Mouse (Mus musculus) embryonic fibroblast, embryonic 13.5 days (primary cell): ENCODE data around the gene Cdc37. TPM values are rescaled to one million over a fixed set of nuclear protein-coding genes. Genes with fewer than 3 reads are reported as not detected.

Experiments
- H3K27ac ChIP-seq: 2 replicates; pipeline ENCODE4 v1.5.1; 2012; ENCODE audit warnings: low read length, control low read depth, inconsistent platforms; ENCODE audit not compliant: insufficient read depth
- H3K4me1 ChIP-seq: 2 replicates; pipeline ENCODE4 v1.6.1; 2011; ENCODE audit warnings: low read length; ENCODE audit not compliant: control insufficient read depth, insufficient read depth
- H3K4me3 ChIP-seq: 2 replicates; pipeline ENCODE4 v1.5.1; 2011; ENCODE audit warnings: mild to moderate bottlenecking, control low read depth, low read length; ENCODE audit not compliant: insufficient read depth
- CTCF ChIP-seq: IDR thresholded peaks from 2 replicates; pipeline ENCODE4 v1.5.1; 2011; ENCODE audit warnings: mild to moderate bottlenecking, control low read depth, low read length, moderate library complexity, borderline replicate concordance; ENCODE audit not compliant: insufficient read depth
- POLR2A ChIP-seq: IDR thresholded peaks from 2 replicates; pipeline ENCODE4 v1.6.1; 2011; ENCODE audit warnings: low read depth, mild to moderate bottlenecking, control low read depth, low read length, moderate library complexity
- polyA plus RNA-seq: library from polyadenylated mRNA; stranded (reverse); fragments of >200 nt; gene quantifications from 2 replicates; pipeline ENCODE4 v1.2.4, GENCODE M21; 2011; ENCODE audit warnings: low read depth; ENCODE audit not compliant: missing spikeins, insufficient read length

The Cdc37 gene
- polyA plus RNA-seq, 1 experiment = 142 TPM

GRCm38 (mm10) chr9:21168161-21169123 lies 18.7 kb upstream of the Cdc37 start:
- H3K4me1 ChIP-seq = peaks cover 5% of the 10 kb centered on the region; the same call in 1 of the 2 replicates
- TF ChIP-seq CTCF (peak; percentile 79), POLR2A (peak; percentile 59)
- H3K4me3 ChIP-seq = peak overlapping the region; percentile 17
- H3K27ac ChIP-seq = peak overlapping the region; percentile 89

GRCm38 (mm10) chr9:21167140-21168097 lies 17.6 kb upstream of the Cdc37 start:
- TF ChIP-seq POLR2A (peak; percentile 1; the same call in 1 of the 2 replicates), CTCF (no peak)
- Histone ChIP-seq H3K4me3 (peak overlapping the region; percentile 56), H3K27ac (peak overlapping the region; percentile 89), H3K4me1 (peaks cover 5% of the 10 kb centered on the region; the same call in 1 of the 2 replicates)

DNA sequence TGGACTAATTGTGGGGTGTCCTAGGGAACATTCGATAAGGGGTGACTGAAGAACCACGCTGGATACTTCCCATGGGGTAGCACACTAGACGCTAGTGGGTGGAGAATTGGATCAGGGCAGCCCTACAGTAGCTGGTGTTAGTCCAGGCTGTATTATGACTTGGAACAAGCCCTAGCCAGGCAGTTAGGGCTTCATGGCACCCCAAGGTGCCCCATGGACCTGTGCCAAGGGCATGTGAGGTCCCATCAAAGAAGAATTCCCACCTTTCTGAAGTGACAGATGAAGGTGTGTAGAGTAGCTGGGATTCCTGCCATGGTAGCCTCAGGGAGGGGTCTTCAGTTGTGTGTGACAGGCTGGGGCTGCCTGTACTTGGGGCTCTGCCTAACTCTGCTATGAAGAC lies 16.7 kb upstream of the Cdc37 start:
- TF ChIP-seq CTCF (no peak), POLR2A (0 out of 2 replicates have a peak, but pooled peaks have one; percentile 6)
- peaks cover 5% of the 10 kb centered on the region; the same call in 1 of the 2 replicates for H3K4me1 ChIP-seq
- peak overlapping the region; percentile 89; the same call in 1 of the 2 replicates for H3K27ac ChIP-seq
- H3K4me3 ChIP-seq = peak overlapping the region; percentile 56

DNA sequence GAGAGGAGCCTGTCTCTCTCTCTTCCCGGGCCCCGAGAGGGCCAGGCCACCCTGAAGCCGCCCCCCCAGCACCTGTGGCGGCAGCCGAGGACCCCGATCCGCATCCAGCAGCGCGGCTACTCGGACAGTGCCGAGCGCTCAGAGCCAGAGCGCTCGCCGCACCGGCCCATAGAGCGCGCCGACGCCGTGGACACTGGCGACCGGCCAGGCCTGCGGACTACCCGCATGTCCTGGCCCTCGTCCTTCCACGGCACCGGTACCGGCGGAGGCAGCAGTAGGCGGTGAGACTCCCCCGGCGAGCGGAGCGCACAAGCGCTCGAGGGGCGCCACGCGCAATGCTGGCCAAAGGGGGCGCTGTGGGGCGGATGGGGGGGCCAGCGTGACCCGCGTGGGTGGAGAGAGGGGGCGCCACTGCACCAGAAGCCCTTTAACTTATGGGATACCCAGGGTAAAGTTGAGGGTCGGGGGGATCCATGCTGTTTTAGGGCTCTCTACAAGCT lies 16.2 kb upstream of the Cdc37 start:
- Histone ChIP-seq H3K4me3 (peak overlapping the region; percentile 56), H3K27ac (peak overlapping the region; percentile 89), H3K4me1 (peaks cover 5% of the 10 kb centered on the region; the same call in 1 of the 2 replicates)
- TF ChIP-seq POLR2A (0 out of 2 replicates have a peak, but pooled peaks have one; percentile 25), CTCF (peak; percentile 37)

GRCm38 (mm10) chr9:21165041-21165951 lies 15.5 kb upstream of the Cdc37 start, which contains the start of gene Pde4a:
Pde4a (plus strand) TSS chr9:21165714.
- peaks cover 5% of the 10 kb centered on the region; the same call in 1 of the 2 replicates for H3K4me1 ChIP-seq
- TF ChIP-seq CTCF (no peak), POLR2A (peak; percentile 58; the same call in 1 of the 2 replicates)
- H3K27ac ChIP-seq = peak within 1 kb of the TSS; percentile 89
- peak within 1 kb of the TSS; percentile 56 for H3K4me3 ChIP-seq

- Histone ChIP-seq H3K4me3 (peak overlapping the region; percentile 16; the same call in 1 of the 2 replicates), H3K27ac (peak overlapping the region; percentile 3; the same call in 1 of the 2 replicates), H3K4me1 (peaks cover 5% of the 10 kb centered on the region; the same call in 1 of the 2 replicates)
- TF ChIP-seq POLR2A (peak; percentile 46; the same call in 1 of the 2 replicates), CTCF (no peak)
Measured at GRCm38 (mm10) chr9:21164072-21164471, 14.3 kb upstream of the Cdc37 start.

DNA sequence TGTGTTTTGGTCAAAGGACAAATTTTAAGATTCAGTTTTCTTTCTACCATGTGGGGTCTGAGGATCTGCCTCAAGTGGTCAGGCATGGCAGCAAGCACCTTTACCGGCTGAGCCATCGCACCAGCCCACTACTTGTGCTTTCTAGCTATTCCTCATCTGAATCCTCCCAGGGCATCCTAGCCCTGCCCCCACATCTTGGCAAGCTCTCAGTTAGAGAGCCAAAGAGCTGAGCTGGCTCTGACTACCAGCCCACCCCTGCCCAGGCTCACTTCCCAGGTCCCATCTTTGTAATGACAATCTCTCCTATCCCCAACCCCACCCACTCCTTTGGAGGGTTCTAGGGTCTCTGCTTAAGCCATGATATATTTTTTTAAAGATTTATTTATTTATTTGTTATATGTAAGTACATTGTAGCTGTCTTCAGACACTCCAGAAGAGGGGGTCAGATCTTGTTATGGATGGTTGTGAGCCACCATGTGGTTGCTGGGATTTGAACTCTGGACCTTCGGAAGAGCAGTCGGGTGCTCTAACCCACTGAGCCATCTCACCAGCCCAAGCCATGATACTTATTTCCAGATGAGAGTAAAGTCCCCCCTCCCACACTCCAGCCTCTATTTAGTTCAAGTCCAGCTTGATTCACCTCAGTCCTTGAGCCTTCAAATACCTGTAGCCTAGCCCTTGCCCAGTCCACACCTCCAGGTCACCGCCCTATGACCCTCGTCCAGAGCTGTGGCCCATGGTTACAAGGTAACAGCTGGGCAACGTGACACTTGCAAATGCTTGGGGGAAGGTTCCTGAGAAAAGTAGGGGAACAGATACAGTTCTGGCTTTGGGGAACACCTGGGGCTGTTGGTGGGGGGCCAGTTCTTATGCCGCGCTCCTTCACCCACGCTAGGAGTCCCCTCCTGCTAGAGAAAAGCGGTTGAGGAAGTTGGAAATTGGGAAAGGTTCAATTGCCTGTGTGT lies 13.6 kb upstream of the Cdc37 start:
- Histone ChIP-seq H3K27ac (no peak overlapping the region), H3K4me1 (peaks cover 5% of the 10 kb centered on the region; the same call in 1 of the 2 replicates), H3K4me3 (0 out of 2 replicates have a peak overlapping the region, but pooled peaks have one; percentile 16)
- no peak for TF ChIP-seq CTCF
- no peak for TF ChIP-seq POLR2A

GRCm38 (mm10) chr9:21161209-21161909 lies 11.6 kb upstream of the Cdc37 start:
- peak; percentile 91 for TF ChIP-seq CTCF
- peak; percentile 50 for TF ChIP-seq POLR2A
- Histone ChIP-seq H3K4me3 (peak overlapping the region; percentile 42), H3K27ac (no peak overlapping the region), H3K4me1 (no peaks in the 10 kb centered on the region; the same call in 1 of the 2 replicates)
